Mouse (Mus musculus) embryonic facial prominence, embryonic 13.5 days (tissue): ENCODE data around the gene Cfap52. TPM values are rescaled to one million over a fixed set of nuclear protein-coding genes. Genes with fewer than 3 reads are reported as not detected.

Experiments
- ATAC-seq: fragments of 200-750 bp; cut with Nextera tagmentation; 2 replicates; pipeline ENCODE4 v1.8.0; 2017; ENCODE audit warnings: low read depth; ENCODE audit not compliant: insufficient number of reproducible peaks, insufficient read depth, low FRiP score, low TSS enrichment
- H3K27ac ChIP-seq: fragments of 300-500 bp; sonication (generic); 2 replicates; pipeline ENCODE4 v1.5.1; 2015; ENCODE audit warnings: moderate library complexity, mild to moderate bottlenecking, inconsistent platforms
- H3K27me3 ChIP-seq: fragments of 300-500 bp; sonication (generic); 2 replicates; pipeline ENCODE4 v1.6.1; 2015; ENCODE audit warnings: mild to moderate bottlenecking, inconsistent platforms
- H3K36me3 ChIP-seq: fragments of 300-500 bp; sonication (generic); 2 replicates; pipeline ENCODE4 v1.6.1; 2015; ENCODE audit warnings: mild to moderate bottlenecking, inconsistent platforms
- H3K4me1 ChIP-seq: fragments of 300-500 bp; sonication (generic); 2 replicates; pipeline ENCODE4 v1.6.1; 2015; ENCODE audit warnings: inconsistent platforms
- H3K4me2 ChIP-seq: fragments of 300-500 bp; sonication (generic); 2 replicates; pipeline ENCODE4 v1.6.1; 2015; ENCODE audit warnings: moderate library complexity, mild to moderate bottlenecking, inconsistent platforms
- H3K4me3 ChIP-seq: fragments of 300-500 bp; sonication (generic); 2 replicates; pipeline ENCODE4 v1.5.1; 2015; ENCODE audit warnings: mild to moderate bottlenecking, inconsistent platforms
- H3K9ac ChIP-seq: fragments of 300-500 bp; sonication (generic); 2 replicates; pipeline ENCODE4 v1.6.1; 2015; ENCODE audit warnings: mild to moderate bottlenecking, inconsistent platforms
- H3K9me3 ChIP-seq: fragments of 300-500 bp; sonication (generic); 2 replicates; pipeline ENCODE4 v1.6.1; 2016; ENCODE audit warnings: inconsistent platforms
- WGBS: fragments of 180-500 bp; shearing (Covaris S2); methylation state at CpG from one replicate; pipeline ENCODE4 v1.1.7; 2015; ENCODE audit warnings: mixed read lengths; 5-methylcytosine and 5-hydroxymethylcytosine counted together
- polyA plus RNA-seq: library from polyadenylated mRNA; unstranded; fragments of >200 nt; fragmentation: Nextera tagmentation; extraction: Ambion mirVana; gene quantifications from 2 replicates; pipeline ENCODE4 v1.2.1, GENCODE M21; 2015

Gene Cfap52
- polyA plus RNA-seq, 1 experiment from 2014 or later, result 0.63 TPM

DNA sequence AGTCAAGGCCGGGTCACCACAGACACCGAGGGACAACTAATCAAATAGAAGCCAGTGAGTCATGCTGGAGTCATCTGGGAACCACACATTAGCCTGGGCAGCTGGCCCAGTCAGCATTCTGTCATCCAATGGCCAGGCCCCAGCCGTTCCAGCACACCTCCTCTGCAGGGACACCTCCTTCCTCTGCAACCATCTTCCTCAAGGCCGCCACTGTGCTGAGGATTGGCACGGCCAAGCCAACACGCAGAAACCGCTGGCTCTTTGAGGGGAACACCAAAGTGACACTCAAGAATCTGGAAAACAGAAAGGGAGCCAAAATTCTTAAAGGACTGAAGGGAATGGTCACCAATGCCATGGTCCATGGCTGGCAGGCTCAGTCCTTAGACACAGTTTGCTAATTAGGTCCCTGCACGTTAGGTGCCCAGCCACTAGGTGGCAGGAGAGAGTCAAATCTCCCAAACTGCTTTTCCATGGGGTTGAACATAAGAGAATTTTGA lies 68.3 kb downstream of the Cfap52 start:
- Histone ChIP-seq H3K9ac (no peak overlapping the region), H3K27ac (no peak overlapping the region), H3K4me2 (no peak overlapping the region), H3K36me3 (no peaks in the 10 kb centered on the region), H3K9me3 (no peaks in the 10 kb centered on the region), H3K4me3 (no peak overlapping the region), H3K4me1 (peaks cover 10% of the 10 kb centered on the region; the same call in 1 of the 2 replicates), H3K27me3 (no peaks in the 10 kb centered on the region)
- WGBS, result 59% methylated on average over 8 of the region's 8 CpGs
- no peak for ATAC-seq

GRCm38 (mm10) chr11:67895641-67896040 lies 69.8 kb downstream of the Cfap52 start:
- no peaks in the 10 kb centered on the region for H3K36me3 ChIP-seq
- H3K27me3 ChIP-seq, result no peaks in the 10 kb centered on the region
- 76% methylated on average over 7 of the region's 7 CpGs for WGBS

GRCm38 (mm10) chr11:67888521-67888920 lies 76.9 kb downstream of the Cfap52 start:
- Histone ChIP-seq H3K9ac (no peak overlapping the region), H3K4me1 (peaks cover 6% of the 10 kb centered on the region; the same call in 1 of the 2 replicates), H3K4me3 (no peak overlapping the region), H3K9me3 (no peaks in the 10 kb centered on the region; the same call in 1 of the 2 replicates), H3K27me3 (no peaks in the 10 kb centered on the region), H3K27ac (no peak overlapping the region), H3K4me2 (no peak overlapping the region), H3K36me3 (no peaks in the 10 kb centered on the region)
- ATAC-seq, result no peak
- 84% methylated on average over 5 of the region's 5 CpGs for WGBS

More at GRCm38 (mm10) chr11:67895641-67896040, 69.8 kb downstream of the Cfap52 start:
- peaks cover 10% of the 10 kb centered on the region; the same call in 1 of the 2 replicates for H3K4me1 ChIP-seq
- no peak for ATAC-seq
- H3K4me3 ChIP-seq, result no peak overlapping the region
- H3K9me3 ChIP-seq, result no peaks in the 10 kb centered on the region
- no peak overlapping the region for H3K9ac ChIP-seq
- no peak overlapping the region for H3K27ac ChIP-seq
- no peak overlapping the region for H3K4me2 ChIP-seq

GRCm38 (mm10) chr11:67885921-67886320 lies 79.5 kb downstream of the Cfap52 start:
- H3K4me3 ChIP-seq, result no peak overlapping the region
- no peaks in the 10 kb centered on the region for H3K27me3 ChIP-seq
- no peaks in the 10 kb centered on the region; the same call in 1 of the 2 replicates for H3K9me3 ChIP-seq
- H3K9ac ChIP-seq, result no peak overlapping the region
- H3K27ac ChIP-seq, result no peak overlapping the region
- ATAC-seq, result no peak
- H3K4me1 ChIP-seq, result no peaks in the 10 kb centered on the region
- no peak overlapping the region for H3K4me2 ChIP-seq
- 87% methylated on average over 2 of the region's 2 CpGs for WGBS
- no peaks in the 10 kb centered on the region for H3K36me3 ChIP-seq

Other genes starting within 250 kb of the Cfap52 start
- 0.25 TPM in 1 of 2 replicates, not detected in the other for gene Glp2r, start 194.5 kb downstream of the Cfap52 start, polyA plus RNA-seq
- not detected in 2 replicates for gene Gsg1l2, start 191.0 kb downstream of the Cfap52 start, polyA plus RNA-seq
- gene Dhrs7c, start 167.5 kb downstream of the Cfap52 start, polyA plus RNA-seq, result 0.33 and 0.49 TPM in 2 replicates
- 0.93 and 1.3 TPM in 2 replicates for gene Usp43, start 43.5 kb downstream of the Cfap52 start, polyA plus RNA-seq
- gene Stx8, start 542 bp upstream of the Cfap52 start, polyA plus RNA-seq, result 62.1 and 68.1 TPM in 2 replicates